Mouse (Mus musculus): ENCODE measurements around the gene Zfp638. TPM values are rescaled to one million over a fixed set of nuclear protein-coding genes. Genes with fewer than 3 reads are reported as not detected.
"Not testable (repeated sequence)": the region's sequence is repeated elsewhere in the genome, so short reads cannot be mapped to it uniquely, and the experiment has no call there.

Zfp638 gene
- polyA plus RNA-seq, 1 experiment from 2014 or later = 96.5 TPM

DNA sequence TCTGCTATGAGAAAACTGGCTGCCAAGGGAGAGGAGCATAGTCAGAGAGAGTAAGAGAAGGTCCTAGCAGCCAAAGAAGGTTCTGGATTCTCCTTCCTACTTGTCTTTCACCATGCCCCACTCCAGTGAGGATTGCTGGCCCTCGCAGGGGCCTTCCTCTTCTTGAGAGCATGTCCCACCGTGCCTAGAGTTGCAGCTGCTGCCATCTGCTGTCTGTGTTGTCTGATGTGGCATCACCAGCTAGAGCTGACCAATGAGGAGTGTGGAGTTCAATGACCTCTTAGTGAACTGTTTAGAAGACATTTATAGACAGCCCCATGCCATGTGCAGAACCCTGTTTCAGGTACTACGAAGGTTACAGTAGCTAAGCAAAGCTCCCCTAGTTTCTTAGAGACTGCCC is 150.5 kb downstream of the Zfp638 start:
- Histone ChIP-seq H3K9ac (replicated peaks) (no peak overlapping the region), H3K27me3 (peaks cover 24% of the 10 kb centered on the region), H3K9me3 (no peaks in the 10 kb centered on the region), H3K4me3 (replicated peaks) (no peak overlapping the region), H3K4me1 (replicated peaks) (peaks cover 9% of the 10 kb centered on the region), H3K27ac (no peak overlapping the region), H3K4me2 (replicated peaks) (no peak overlapping the region), H3K36me3 (no peaks in the 10 kb centered on the region)
- no peak for ATAC-seq
- 66% methylated on average over 3 of the region's 3 CpGs for WGBS

DNA sequence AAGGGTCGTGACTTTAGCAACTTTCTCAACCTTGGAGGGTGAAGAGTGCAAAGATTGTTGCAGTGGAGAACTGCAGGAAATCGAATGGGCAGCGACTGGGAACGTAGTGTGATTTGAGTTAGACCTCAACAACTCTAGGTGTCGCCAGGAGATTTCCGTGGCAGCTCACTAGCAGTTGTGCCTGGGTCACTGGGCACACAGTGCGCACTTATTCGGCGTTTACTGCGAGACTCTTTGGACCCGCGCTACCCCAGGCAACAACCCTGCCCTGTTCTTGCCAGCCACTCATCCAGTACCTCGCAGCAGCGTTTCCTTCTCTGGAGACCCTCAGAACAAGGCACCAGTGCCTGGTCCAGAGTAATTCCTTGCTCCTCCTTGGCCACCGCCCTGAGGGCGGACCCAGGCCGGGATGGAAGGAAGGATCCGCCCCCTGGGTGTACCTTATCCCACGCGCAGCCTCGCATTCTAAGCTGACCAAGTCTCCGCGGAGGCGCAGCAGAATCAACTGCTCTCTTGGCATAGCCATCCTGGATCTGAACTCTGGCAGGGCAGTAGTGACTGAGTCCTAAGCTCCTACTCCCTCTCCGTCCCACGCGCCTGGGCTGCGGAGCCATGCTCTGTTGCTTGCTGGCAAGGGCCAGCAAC is 152.1 kb downstream of the Zfp638 start:
- no peak overlapping the region for H3K27ac ChIP-seq
- H3K4me2 ChIP-seq (replicated peaks) = peak overlapping the region; percentile 55
- H3K9ac ChIP-seq (replicated peaks) = peak overlapping the region; percentile 3
- peak; percentile 56 for ATAC-seq
- H3K4me1 ChIP-seq (replicated peaks) = peaks cover 9% of the 10 kb centered on the region
- peaks cover 24% of the 10 kb centered on the region for H3K27me3 ChIP-seq
- H3K9me3 ChIP-seq = no peaks in the 10 kb centered on the region
- H3K4me3 ChIP-seq (replicated peaks) = peak overlapping the region; percentile 29
- H3K36me3 ChIP-seq = no peaks in the 10 kb centered on the region
- WGBS = 5% methylated on average over 28 of the region's 28 CpGs

DNA sequence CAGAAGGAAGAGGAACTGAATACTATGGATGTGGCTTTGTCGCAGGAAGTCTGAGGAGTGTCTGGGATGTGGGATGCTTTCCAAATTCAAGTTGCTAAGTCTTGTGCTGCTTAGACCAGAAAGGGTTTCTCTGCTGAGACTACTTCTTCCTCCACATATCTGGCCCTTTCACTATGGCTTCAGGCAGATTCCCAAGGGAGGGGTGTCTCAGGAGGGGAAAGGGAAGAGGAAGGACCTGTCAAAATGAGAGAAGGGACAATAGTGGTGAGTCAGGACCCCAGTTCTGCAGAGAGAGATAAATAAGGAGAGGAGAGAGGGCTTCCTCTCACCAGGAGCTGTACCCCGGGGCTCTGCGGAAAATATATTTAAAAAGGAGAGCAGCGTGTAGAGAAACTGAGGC is 153.1 kb downstream of the Zfp638 start:
- Histone ChIP-seq H3K4me2 (replicated peaks) (no peak overlapping the region), H3K27ac (no peak overlapping the region)

DNA sequence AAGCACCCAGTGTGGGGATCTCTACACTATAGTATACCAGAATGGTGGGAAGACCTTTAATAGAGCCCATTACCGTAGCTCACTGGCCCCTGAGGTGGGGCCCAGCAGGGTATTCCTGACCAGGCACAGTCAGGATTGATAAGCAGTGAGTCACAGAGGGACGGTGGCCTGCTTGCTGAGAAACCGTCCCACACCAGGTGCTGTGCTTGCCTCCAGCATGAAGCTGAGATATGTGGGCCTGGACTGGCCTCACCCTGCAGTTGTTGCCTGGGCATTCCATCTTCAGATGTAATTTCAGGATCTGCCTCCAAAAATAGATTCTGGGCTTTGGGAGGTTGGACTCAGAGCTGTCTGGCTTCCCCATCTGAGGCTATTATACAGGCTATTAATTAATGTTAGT is 155.1 kb downstream of the Zfp638 start:
- peaks cover 24% of the 10 kb centered on the region for H3K27me3 ChIP-seq
- no peak overlapping the region for H3K9ac ChIP-seq (replicated peaks)
- peaks cover 9% of the 10 kb centered on the region for H3K4me1 ChIP-seq (replicated peaks)
- 80% methylated on average over 3 of the region's 3 CpGs for WGBS
- ATAC-seq = no peak
- H3K27ac ChIP-seq = no peak overlapping the region
- H3K9me3 ChIP-seq = no peaks in the 10 kb centered on the region
- H3K4me2 ChIP-seq (replicated peaks) = no peak overlapping the region
- no peaks in the 10 kb centered on the region for H3K36me3 ChIP-seq
- H3K4me3 ChIP-seq (replicated peaks) = no peak overlapping the region

More for the DNA sequence above, 153.1 kb downstream of the Zfp638 start:
- peaks cover 9% of the 10 kb centered on the region for H3K4me1 ChIP-seq (replicated peaks)
- no peak for ATAC-seq
- no peaks in the 10 kb centered on the region for H3K9me3 ChIP-seq
- no peaks in the 10 kb centered on the region for H3K36me3 ChIP-seq
- H3K27me3 ChIP-seq = peaks cover 24% of the 10 kb centered on the region
- no peak overlapping the region for H3K9ac ChIP-seq (replicated peaks)
- no peak overlapping the region for H3K4me3 ChIP-seq (replicated peaks)
- WGBS = 84% methylated on average over 4 of the region's 4 CpGs

DNA sequence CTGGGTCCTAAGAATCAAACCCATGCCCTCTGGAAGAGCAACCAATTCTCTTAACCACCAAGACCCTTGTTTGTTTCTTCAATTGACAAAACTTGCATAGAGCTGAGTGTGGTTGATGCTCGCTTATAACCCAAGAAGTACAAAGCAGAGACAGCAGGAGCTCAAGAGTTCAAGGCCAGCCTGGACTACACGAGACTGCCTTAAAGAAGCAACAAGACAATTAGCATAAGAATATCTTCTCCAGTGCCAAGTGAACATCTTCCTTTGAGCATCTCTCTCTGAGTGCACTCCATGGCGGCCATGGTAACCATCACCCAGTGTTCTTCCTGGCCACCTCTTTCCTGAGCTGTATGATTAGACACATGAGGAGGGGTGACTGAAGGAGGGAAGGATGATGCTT is 158.7 kb downstream of the Zfp638 start:
- no peaks in the 10 kb centered on the region for H3K36me3 ChIP-seq
- H3K9me3 ChIP-seq = no peaks in the 10 kb centered on the region
- H3K4me1 ChIP-seq (replicated peaks) = no peaks in the 10 kb centered on the region
- H3K27ac ChIP-seq = no peak overlapping the region
- H3K9ac ChIP-seq (replicated peaks) = no peak overlapping the region
- WGBS = 73% methylated on average over 3 of the region's 3 CpGs
- no peaks in the 10 kb centered on the region for H3K27me3 ChIP-seq
- no peak overlapping the region for H3K4me3 ChIP-seq (replicated peaks)
- no peak for ATAC-seq
- H3K4me2 ChIP-seq (replicated peaks) = no peak overlapping the region

DNA sequence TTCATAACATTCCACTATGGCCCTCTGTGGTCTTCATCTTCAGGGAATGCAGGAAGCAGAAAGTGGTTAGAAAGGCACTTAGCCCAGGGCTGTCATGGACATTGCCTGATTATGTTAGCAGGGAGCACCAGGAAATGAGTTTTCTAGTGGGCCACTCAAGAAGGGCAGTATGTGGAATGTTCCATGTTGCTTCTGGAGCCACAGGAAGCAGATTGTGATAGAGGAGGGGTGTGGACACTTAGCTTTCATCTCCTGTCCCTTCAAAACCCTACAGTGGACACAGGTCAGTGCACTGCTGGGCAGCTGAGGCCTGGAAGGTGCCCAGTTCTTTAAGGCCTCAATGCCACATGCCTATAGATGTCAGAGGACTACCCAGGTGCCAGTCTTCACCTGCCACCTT is 161.9 kb downstream of the Zfp638 start:
- Histone ChIP-seq H3K36me3 (no peaks in the 10 kb centered on the region), H3K4me2 (replicated peaks) (no peak overlapping the region), H3K9ac (replicated peaks) (no peak overlapping the region), H3K4me1 (replicated peaks) (no peaks in the 10 kb centered on the region), H3K4me3 (replicated peaks) (no peak overlapping the region), H3K27ac (no peak overlapping the region), H3K9me3 (no peaks in the 10 kb centered on the region), H3K27me3 (no peaks in the 10 kb centered on the region)
- ATAC-seq = no peak

DNA sequence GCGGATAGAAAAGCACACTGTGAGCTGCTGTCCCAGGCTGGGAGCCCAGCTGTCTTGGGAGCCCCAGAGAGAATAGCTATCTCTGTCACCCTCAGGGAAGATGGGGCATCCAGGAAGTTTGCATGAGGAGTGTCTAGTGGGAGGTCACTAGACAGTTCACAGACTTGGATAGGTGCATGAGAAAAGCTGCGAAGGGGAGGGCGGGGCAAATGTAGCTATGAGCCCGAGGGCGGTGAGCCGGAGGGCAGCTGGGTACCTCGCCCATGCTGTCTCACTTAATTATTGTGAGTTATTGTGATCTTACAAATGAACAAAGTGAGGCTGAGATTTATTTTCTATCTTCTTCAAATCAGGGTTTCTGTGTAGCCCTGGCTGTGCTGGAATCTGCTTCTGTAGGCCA is 162.9 kb downstream of the Zfp638 start:
- H3K27me3 ChIP-seq = no peaks in the 10 kb centered on the region
- WGBS = 89% methylated on average over 7 of the region's 7 CpGs
- no peaks in the 10 kb centered on the region for H3K36me3 ChIP-seq
- no peak overlapping the region for H3K9ac ChIP-seq (replicated peaks)
- H3K27ac ChIP-seq = no peak overlapping the region
- no peaks in the 10 kb centered on the region for H3K4me1 ChIP-seq (replicated peaks)
- H3K4me3 ChIP-seq (replicated peaks) = no peak overlapping the region
- H3K9me3 ChIP-seq = no peaks in the 10 kb centered on the region
- no peak for ATAC-seq
- no peak overlapping the region for H3K4me2 ChIP-seq (replicated peaks)

DNA sequence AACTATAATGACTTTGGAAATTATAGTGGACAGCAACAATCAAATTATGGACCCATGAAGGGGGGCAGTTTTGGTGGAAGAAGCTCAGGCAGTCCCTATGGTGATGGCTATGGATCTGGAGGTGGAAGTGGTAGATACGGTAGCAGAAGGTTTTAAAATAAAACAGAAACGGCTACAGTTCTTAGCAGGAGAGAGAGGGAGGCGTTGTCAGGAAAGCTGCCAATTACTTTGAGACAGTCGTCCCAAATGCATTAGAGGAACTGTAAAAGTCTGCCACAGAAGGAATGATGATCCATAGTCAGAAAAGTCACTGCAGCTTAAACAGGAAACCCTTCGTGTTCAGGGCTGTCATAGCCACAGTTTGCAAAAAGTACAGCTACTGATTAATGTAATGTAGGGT is 165.6 kb downstream of the Zfp638 start:
- not testable (repeated sequence) for H3K27me3 ChIP-seq, H3K27ac ChIP-seq, ATAC-seq

More for the DNA sequence above, 165.6 kb downstream of the Zfp638 start:
- not testable (repeated sequence) for H3K36me3 ChIP-seq; H3K9ac ChIP-seq (replicated peaks); H3K4me3 ChIP-seq (replicated peaks); H3K9me3 ChIP-seq; H3K4me2 ChIP-seq (replicated peaks); H3K4me1 ChIP-seq (replicated peaks)
- 83% methylated on average over 5 of the region's 5 CpGs for WGBS

Other genes with a start within 250 kb of the Zfp638 start
- not detected in 2 replicates for gene Clec4f, start 210.9 kb upstream of the Zfp638 start, polyA plus RNA-seq (2015; fragmentation: Nextera tagmentation; extraction: Ambion mirVana)
- not detected in 2 replicates for gene Cd207, start 189.3 kb upstream of the Zfp638 start, polyA plus RNA-seq (2015; fragmentation: Nextera tagmentation; extraction: Ambion mirVana)
- 0.32 and 0.46 TPM in 2 replicates for gene Vax2, start 155.8 kb upstream of the Zfp638 start, polyA plus RNA-seq (2015; fragmentation: Nextera tagmentation; extraction: Ambion mirVana)
- gene Atp6v1b1, start 124.1 kb upstream of the Zfp638 start, polyA plus RNA-seq (2015; fragmentation: Nextera tagmentation; extraction: Ambion mirVana) = not detected in 2 replicates
- gene Ankrd53, start 104.5 kb upstream of the Zfp638 start, polyA plus RNA-seq (2015; fragmentation: Nextera tagmentation; extraction: Ambion mirVana) = 0.17 and 0.21 TPM in 2 replicates
- gene Tex261, start 91.3 kb upstream of the Zfp638 start, polyA plus RNA-seq (2015; fragmentation: Nextera tagmentation; extraction: Ambion mirVana) = 61.7 and 64.4 TPM in 2 replicates
- gene Nagk, start 72.1 kb upstream of the Zfp638 start, polyA plus RNA-seq (2015; fragmentation: Nextera tagmentation; extraction: Ambion mirVana) = 85.3 and 88.1 TPM in 2 replicates
- gene Paip2b, start 35.4 kb upstream of the Zfp638 start, polyA plus RNA-seq (2015; fragmentation: Nextera tagmentation; extraction: Ambion mirVana) = 29.7 and 35.8 TPM in 2 replicates
- 2.0 and 2.6 TPM in 2 replicates for gene Dysf, start 141.5 kb downstream of the Zfp638 start, polyA plus RNA-seq (2015; fragmentation: Nextera tagmentation; extraction: Ambion mirVana)

Data from midbrain, embryonic 13.5 days (tissue).